Mouse (Mus musculus) spleen, postnatal 14 days (tissue): Measurements from ENCODE around the gene Tmem270.

Experiments used
- DNase-seq, 2 experiments: peaks; one replicate each; pipeline ENCODE4 v3.0.0; 2021 to 2022; ENCODE audit warnings: low spot score in 2 of 2

The Tmem270 gene

GRCm38 (mm10) chr5:134929988-134930387 lies 23.5 kb upstream of the Tmem270 start:
- DNase-seq: no peak

DNA sequence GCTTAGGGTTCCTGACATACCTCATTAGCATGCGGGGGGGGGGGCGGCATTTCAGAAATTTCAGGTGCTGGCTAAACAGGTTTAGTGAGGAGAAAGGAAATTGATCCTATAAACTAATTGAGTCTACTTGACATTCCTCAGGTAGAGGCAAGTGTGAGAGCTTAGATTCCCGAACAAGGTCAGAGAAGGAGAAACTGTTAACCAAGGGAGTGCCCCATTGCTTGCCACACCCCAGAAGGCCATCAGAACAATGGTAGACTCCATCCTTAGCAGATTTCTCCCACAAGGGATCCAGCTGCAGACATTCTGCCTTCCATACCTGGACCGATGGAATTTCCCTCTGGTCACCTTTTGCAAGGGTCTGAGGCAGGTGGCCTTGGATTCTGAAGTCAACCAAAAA lies 20.2 kb upstream of the Tmem270 start:
- no peak for DNase-seq

DNA sequence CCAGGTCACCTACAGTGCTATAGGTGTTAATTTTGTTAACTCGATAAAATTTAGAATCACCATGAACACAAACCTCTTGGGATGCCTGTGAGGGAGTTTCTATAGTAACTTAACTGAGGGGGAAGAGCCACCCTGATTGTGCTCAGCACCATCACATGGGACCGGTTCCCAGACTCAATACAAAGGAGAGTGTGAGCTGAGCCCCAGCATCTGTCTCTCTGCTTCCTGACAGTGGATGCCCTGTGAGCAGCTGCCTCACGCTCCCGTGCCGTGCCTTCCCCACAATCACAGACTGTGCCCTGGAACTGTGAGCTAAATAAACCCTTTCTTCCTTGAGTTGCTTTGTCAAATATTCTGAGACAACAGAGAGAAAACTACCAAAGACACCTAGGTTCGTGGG lies 16.6 kb upstream of the Tmem270 start:
- DNase-seq: no peak

- DNase-seq: peak; percentile 32 to 53
Observed at GRCm38 (mm10) chr5:134921106-134921505, 14.6 kb upstream of the Tmem270 start.

- DNase-seq: peak in 1 of 2 experiments; percentile 31
Observed at GRCm38 (mm10) chr5:134920106-134920687, 13.7 kb upstream of the Tmem270 start.

- peak; percentile 60 to 62 for DNase-seq
Observed at GRCm38 (mm10) chr5:134919097-134919496, 12.6 kb upstream of the Tmem270 start.

GRCm38 (mm10) chr5:134918071-134918832 lies 11.7 kb upstream of the Tmem270 start:
- DNase-seq: peak; percentile 77 to 84

- DNase-seq: peak; percentile 56 to 60
Observed at GRCm38 (mm10) chr5:134915311-134915710, 8.8 kb upstream of the Tmem270 start, which contains the start of gene Cldn13. TSS of gene Cldn13 (minus strand) at chr5:134915526.

GRCm38 (mm10) chr5:134914510-134914909 lies 8.0 kb upstream of the Tmem270 start:
- peak in 1 of 2 experiments; percentile 26 for DNase-seq

- peak; percentile 48 to 57 for DNase-seq
Observed at GRCm38 (mm10) chr5:134913753-134914152, 7.2 kb upstream of the Tmem270 start.

DNA sequence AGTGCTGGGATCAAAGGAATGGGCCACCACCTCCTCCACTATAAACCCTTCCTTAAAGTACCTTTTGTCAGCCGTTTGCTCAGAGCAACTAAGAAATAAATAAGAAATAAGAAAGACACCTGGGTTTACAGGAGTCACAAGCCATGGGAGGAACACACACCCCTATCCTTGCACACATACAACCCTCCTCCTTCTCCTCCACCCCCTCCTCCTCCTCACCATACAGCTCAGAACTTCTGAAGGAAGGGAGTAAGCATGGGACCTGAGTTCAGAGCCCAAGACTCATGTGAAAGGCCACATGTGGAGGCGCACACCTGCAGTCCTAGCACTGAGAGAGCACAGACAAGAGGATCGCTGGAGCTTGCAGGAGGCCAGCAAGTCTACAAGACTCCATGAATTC lies 6.8 kb upstream of the Tmem270 start:
- DNase-seq: no peak

DNA sequence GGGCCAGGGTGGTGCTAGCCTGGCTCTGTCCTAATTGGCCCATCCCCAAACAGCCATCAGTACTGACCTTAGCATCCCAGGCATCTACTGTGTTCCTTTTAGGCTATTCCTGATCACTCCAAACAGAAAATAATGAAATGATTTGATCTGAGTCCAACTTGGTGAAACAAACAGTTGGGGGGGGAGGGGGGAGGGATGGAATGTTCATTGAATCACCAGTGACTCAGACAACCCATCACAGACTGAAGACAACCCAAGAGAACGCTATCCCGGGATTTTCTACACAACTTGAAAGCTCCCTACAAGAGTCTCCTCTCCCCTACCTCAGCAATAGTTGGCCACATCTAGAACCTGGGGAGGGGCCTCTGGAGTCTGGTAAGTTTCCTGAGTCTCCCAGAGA lies 5.4 kb upstream of the Tmem270 start:
- DNase-seq: no peak

- peak; percentile 87 to 94 for DNase-seq
Observed at GRCm38 (mm10) chr5:134907135-134907534, 602 bp upstream of the Tmem270 start.

DNA sequence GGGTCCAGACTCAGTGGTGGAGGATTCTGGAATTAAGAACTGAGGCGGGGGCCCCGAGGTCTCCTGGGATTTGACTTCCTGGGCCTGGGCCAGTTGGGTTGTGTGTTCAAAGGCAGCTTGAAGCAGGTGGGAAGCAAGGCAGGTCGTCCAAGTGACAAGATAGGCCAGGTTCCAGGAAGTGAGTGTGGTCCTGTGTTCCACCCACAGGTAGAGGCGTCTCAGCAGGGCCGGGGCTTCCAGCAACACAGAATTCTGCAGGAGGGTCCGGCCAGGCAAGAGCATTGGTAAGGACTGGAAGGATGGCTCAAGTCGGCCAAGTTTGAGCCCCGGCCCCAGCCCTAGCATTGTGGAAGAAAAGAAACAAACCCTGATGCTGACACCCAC lies 4.9 kb downstream of the Tmem270 start:
- no peak for DNase-seq

DNA sequence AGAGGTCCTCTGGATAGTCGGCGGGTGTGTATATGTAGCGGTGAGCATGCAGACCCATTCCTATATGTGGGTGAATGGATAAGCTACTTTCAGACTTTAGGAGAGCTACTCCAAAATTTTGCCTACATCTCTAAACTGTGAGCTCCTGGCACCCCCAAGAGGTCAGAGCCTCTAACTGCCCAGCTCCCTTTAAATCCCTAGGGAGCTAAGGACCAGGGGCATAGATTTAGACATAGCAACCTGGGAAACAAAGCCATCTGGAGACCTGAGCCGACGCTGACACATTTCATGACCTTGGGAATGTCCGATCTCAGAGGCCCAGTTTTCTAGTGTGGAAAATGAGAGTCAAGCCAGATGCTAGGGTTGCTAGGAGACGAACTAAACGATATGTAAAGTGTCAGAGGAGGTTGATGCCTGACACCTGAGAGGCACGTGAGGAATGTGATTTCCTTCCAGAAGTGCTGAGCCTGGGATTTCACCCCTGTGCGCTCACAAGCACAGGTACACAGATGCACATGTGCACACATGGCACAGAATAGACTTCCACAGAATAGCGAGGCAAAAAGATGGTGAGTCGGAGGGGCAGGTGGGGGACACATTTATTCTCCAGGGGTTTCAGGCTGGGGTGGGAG lies 5.4 kb downstream of the Tmem270 start:
- no peak for DNase-seq

GRCm38 (mm10) chr5:134897596-134897995 lies 8.9 kb downstream of the Tmem270 start:
- DNase-seq: no peak

GRCm38 (mm10) chr5:134896965-134897364 lies 9.6 kb downstream of the Tmem270 start:
- no peak for DNase-seq

DNA sequence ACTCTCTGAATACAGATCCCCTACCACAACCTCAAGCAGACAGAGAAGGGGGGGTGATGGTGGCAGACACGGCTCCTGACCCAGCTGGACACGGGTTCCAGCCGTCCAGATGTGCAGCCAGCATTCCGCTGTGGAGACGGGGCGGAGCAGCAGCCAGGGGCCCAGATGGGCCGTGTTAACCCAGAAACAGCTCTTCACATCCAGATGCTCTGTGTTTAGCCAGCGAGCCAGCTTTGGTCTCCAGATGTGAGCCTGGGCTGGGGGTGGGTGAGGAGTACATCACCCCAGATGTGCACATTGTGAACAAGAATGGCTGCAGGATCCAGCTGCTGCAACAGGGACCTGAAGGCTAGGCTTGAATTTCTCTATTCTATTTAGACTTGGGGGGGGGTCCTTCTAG lies 11.2 kb downstream of the Tmem270 start:
- no peak for DNase-seq

GRCm38 (mm10) chr5:134892717-134893116 lies 13.8 kb downstream of the Tmem270 start:
- DNase-seq: no peak

GRCm38 (mm10) chr5:134891552-134891951 lies 15.0 kb downstream of the Tmem270 start:
- DNase-seq: no peak

DNA sequence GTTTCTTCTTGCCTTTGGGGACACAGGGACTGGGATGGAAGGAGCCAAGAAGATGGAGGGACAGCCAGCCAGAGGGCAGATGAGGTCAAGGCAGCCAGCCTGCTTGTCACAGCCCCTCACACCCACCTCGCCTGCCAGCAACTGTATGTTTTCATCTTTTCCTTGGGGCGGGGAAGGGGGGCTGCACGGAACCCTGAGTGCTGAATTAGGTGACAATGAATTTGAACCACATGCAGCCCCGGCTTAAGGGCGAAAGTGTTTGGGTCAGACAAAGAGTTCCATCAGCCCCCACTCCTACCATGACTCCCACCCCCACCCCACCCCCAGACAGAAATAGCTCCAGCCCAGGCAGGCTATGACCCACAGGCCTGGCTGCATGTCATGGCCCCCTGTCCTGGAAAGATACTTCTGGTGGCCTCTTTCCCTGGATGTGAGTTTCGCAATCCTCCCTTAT lies 15.9 kb downstream of the Tmem270 start:
- DNase-seq: no peak

- DNase-seq: no peak
Observed at GRCm38 (mm10) chr5:134888505-134888904, 18.0 kb downstream of the Tmem270 start.
